Mouse (Mus musculus) cerebellum, adult 9-11 months (tissue): ENCODE results near the gene BC005624.

Experiments used
- DNase-seq: peaks from one replicate; pipeline ENCODE4 v3.0.0; 2022

BC005624 gene

DNA sequence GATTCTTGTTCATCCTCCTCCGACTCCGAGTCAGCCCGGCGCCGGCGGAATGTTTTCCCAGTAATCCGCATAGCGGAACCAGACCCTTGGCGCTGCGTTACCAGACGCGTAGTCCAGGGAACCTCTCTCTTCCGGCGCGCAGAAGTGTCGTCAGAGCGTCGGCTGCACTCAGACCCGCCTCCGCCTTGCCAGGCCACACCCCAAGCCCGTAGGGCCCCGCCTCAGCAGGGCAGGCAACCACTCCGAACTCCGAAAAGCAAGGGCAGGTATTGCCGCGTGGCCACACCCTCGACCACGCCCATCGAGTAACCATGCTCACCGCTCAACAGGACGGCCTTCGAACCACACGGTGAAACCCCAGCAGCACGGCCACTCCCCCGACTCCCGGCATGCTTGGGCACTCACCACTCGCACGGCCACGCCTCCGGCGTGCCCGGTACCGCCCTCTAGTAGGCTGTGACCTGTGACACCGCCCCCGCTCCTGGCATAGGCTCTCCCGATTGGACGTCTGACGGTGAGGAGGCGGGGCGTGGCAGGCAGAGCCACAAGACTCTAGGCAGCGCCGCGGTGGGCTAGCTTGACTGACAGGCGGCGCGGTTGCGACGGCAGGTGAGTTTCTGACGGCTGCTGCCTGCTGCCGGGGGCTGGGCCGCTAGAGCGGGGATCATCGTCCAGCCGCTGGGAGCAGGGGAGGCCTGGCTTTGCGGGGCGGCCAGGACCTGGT, at the start of gene BC005624, which contains the start of gene Usp20:
TSS of gene BC005624 (minus strand) at position 412 of the 724 bp plus-strand sequence.
TSS of gene Usp20 (plus strand) at position 490 of the 724 bp plus-strand sequence.
- DNase-seq = peak; percentile 100

DNA sequence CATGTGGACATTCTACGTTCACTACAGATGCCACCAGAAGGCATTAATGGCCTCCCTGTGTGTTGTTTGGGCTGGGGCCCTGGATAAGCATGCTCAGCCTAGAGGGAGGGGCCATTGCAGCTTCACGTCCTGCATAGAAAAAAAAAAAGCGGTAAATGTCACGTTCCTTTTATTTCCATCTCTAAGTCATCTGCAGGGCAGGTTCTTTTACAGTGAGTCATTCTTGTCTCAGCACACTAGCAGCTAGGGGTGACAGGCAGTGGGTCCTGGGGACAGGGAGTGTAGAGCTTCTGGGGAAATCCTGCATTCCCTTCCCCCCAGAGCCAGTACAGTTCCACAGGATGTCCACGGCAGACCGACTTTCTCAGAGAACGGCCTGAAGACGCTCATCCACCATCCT, 44.6 kb upstream of the BC005624 start:
- no peak for DNase-seq

DNA sequence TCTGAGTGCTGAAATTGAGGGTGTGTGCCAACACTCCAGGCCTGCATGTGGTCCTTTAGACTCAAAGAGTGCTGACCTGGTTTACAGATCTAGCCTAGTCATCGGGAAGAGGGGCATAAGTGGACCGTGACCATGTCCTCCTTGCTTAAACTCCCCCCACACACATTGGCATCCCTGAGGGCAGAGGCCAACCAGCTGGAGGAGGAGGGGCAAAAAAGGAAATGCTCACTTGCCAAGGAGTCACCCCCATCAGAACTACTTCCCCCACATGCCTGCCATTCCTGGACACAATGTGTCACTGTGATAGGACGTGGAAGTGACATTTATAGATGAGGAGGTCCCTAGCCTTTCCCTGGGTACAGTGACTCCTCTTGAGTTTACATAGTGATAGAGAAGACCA, 43.5 kb upstream of the BC005624 start:
- peak; percentile 61 for DNase-seq

DNA sequence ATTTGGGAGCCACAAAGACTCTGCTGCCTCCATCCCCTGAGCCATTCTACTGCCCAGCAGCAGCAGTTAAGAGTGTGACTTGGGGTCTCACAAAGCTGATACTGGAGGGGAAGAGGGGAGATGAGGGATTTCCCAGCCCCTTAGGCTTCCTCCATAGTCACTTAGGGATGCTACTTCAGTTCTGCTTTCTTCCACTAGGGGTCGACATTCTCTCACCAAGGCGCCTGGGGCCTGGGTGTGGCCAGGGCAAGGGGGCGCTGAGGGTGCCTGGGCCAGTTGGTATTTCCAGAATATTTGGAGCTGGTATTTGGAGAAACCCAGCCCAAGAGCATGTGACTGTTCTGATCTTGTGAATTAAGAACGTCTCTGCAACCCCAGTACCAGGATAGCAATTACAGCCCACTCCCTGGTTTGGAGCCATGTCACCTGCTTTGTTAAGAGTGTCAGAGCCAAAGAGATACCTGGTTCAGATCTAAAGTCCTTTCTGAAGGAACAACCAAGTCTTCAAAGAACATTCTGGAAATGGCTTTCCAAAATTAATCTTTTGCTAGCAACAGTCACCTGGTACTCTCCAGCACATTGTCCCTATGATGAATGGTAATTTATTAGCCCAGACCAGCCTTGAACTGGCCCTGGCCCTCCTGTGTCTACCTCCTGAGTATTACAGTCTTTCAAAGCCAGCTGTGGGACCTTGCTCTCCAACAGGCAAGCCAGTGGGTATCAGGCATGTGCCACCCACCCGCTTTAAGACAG, 42.8 kb upstream of the BC005624 start:
- peak; percentile 79 for DNase-seq

DNA sequence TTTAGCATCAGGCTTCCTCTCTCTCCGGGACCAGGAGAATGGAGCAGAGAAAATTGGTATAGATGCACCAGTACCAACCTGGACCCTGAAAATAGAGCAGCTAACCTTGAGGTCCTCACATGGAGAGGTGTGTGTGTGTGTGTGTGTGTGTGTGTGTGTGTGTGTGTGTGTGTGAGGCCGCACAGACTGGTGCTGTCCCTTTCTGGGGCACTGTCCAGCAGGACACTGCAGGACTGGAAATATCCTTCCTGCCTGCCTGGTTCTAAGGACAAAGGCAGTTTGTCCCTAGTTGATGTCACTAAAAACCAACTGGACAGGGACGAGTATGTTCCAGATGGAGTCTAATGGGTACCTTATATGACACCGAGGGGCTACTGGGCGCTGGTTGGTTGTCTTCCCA, 41.9 kb upstream of the BC005624 start:
- DNase-seq = peak; percentile 47

DNA sequence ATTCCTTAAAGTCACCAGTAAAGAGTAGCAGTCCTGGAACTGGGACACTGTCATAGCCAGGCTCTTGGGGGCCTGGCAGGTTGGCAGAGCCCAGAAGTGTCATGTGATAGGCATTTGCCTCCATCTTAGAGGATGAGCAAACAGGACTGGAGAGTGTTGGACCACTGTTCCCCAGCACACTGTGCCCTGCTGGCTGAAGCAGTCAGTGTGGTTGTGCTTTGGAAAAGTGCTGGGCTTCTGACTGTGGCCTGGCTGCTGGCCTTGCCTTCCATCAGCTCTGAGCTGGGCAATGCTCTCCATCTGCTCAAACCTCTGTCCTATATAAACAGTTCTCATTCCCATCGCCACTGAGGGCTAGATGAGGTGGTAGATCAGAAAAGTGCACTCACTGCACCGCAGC, 38.2 kb upstream of the BC005624 start:
- peak; percentile 66 for DNase-seq

DNA sequence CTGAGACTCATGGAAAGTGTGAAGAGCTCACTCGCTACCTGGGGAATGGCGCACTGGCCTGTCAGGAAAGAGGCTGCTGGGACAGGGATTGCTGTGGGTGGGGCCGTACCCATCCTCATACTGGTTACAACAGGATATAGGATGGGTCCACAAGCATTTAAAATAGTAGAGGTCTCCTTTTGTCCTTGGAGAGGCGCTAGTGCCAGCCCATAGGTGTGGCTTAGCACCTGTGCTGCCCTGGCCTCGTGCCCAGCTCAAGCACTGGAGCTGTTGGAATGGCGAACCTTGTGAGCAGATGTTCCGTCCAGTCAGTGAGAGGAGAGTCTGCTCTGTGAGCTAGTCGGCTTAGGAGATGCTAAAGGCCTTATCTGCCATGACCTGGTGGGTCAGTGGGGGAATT, 37.0 kb upstream of the BC005624 start:
- DNase-seq = peak; percentile 81

DNA sequence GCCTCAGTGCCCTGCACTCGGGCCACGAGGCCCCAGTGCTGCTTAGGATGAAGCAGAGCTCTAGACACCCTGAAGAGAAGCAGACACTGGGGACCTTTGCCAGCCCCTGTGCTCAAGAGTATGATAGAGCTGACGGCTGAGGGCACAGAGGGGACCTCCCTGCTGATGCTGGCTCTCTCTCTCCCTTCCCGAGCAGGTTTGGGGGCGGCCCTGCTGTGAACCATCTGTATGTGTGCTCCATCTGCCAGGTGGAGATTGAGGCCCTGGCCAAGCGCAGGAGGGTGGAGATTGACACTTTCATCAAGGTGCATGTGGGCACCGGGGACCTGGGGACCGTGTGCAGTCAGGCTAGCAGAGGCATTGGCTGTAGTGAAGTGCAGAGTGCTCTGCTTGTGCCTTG, 36.5 kb upstream of the BC005624 start:
- DNase-seq = peak; percentile 97

DNA sequence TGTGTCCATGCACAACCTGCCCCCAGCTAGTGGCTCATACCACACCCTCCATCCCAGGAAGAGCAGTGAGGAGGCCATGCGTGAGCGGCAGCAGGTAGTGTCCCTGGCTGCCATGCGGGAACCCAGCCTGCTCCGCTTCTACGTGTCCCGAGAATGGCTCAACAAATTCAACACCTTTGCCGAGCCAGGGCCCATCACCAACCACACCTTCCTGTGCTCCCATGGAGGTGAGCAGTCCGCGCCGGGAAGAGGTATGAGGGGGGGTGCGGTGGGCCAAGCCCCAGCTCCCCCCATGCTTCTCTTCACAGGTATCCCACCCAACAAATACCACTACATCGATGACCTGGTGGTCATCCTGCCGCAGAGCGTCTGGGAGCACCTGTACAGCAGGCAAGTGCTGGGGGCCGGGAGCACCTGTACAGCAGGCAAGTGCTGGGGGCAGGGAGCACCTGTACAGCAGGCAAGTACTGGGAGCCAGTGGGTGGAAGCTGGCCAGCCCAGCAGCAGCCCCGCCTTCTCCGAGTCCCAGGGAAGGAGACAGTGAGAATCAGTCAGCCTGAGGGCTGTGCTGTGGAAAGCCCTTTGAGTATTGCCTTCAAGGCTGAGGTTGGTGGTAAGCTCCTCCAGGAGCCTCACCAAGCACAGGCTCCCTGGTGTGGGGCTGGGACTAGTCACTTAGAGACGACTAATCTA, 35.8 kb upstream of the BC005624 start:
- peak; percentile 81 for DNase-seq

DNA sequence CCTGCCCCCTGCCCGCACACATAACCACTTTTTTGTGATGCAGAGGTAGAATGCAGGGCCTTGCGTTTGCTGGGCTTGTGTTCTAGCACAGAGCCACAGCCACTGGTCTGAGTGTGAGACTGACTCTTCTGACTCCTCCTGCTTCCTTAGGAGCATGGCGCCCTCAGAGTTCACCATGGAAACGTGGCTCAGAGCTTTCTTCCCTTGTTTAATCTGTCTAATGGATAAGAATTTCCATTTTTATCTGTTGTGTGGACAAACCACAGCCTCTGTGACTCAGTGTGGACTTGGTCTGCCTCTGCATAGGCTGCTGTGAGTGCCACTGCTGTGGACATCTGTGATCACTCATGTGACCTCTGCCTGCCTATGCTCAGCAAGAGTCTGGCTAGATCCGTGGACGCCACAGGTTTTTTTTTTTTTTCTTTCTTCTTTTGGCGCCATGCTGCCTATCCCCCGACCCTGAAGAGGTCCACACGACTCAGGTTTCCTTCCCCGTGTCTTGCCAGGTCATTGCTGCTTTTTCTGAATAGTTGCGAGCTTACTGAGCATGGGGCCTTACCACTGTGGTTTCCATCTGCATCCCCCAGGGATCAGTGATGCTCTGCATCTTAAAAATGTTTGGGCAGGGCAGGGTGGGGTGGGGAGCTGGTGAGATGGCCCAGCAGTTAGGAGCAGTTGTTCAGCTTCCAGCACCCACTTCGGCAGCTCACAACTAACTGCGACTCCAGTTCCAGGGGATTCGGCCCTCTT, 31.5 kb upstream of the BC005624 start:
- DNase-seq = no peak

DNA sequence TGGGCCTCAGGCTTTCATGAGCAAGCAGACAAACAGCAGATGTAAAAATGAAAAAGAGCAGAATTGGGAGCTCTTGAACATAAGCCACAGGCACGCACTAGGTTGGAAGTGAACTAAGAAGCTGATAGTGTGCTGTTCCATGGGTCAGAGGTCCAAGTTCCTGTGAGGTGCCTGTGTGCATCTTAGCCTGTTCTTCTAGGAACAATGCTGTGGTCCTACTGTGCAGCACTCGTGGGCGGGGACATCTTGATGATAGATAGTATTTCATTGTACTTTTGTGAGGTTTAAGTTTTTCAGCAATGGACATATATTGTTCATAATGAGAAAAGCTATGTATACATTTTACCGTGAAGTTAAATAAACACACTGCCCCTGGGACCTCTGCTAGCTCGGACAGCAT, 25.2 kb upstream of the BC005624 start:
- no peak for DNase-seq

DNA sequence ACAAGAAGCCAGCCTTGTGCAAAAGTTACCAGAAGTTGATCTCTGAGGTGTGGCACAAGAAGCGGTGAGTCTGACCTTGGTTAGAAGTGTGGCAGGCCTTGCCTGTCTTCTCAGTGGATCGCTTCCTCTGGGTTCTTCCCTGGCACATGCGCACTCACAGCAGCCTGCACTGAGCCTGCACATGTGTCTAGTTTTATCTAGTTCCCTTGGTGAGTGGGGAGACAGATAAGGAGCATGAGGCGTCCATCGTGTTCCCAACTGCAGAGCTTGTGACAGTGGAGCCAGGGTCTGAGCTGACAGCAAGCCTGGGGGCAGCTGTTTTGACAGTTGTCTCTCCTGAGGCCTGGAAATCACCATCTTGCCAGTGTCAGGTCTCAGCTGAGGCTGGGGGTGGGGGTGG, 24.4 kb upstream of the BC005624 start:
- no peak for DNase-seq

DNA sequence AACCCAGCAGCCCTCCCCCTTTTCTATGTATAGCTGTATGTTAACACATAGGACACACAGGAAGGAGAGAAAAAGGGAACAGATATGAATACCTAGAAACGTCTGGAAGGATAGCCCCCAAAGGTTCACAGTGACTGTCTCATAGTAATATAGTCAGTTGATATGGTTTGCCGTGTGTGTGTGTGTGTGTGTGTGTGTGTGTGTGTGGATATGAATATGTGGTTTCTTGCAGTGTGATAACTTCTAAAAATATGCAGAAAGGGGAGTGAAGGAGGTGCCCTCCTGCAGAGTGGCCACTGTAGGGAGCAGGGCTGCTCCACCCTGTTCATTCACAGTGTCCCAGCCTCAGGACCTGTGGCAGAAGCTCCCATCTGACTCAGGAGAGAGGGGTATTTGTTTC, 23.5 kb upstream of the BC005624 start:
- no peak for DNase-seq

DNA sequence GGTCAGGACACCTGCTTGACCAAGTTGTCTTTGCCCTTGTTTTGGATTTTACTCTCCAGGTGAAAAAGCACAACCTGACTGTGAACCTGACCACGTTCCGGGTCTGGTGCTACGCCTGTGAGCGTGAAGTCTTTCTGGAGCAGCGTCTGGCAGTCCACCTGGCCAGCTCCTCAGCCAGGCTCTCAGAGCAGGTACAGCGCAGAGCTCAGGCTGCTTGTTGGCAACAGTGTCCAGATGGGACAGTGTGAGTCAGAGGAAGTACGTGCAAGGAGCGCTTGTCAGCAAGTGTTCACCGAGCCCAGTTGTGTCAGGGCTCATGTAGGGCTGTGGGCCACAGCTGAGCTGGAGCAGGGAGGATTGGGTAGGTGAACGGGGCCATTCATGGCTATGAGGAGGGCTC, 20.9 kb upstream of the BC005624 start:
- peak; percentile 70 for DNase-seq

DNA sequence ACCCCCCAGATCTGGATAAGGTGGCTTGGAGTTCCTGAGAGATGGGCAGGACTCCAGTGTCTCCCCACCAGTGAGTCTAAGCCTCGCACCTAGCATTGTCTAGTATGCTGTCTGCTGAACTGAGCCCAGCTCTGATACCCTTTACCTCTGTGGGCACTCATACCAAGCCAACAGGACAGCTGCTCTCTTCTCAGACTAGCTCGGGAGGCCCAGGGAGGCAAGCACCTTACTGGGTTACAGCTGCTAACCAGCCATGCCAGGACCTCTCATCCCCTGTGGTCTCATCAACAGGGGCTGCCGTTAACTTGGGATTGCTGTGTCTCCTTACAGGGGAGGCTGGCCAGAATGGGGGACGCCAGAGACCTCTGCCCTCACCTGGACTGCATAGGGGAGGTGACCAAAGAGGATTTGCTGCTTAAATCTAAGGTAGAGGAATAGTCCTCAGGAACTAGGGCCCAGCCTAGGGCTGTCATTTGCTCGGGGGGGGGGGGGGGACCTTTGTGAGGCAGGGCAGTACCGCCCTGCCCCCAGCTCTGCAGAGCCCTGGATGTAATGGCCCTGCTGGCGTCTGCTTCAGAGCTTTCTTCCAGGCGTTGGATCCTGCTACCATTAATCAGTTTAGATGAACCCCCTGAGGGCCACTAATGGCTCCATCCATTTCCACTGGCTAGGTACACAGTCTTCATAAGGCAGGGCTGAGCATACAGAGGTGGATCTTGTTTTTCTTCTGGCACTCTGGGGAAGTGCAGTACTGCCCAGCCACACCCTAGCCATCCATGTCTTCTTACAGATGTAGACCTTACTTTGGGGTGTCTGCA, 16.7 kb upstream of the BC005624 start:
- no peak for DNase-seq

DNA sequence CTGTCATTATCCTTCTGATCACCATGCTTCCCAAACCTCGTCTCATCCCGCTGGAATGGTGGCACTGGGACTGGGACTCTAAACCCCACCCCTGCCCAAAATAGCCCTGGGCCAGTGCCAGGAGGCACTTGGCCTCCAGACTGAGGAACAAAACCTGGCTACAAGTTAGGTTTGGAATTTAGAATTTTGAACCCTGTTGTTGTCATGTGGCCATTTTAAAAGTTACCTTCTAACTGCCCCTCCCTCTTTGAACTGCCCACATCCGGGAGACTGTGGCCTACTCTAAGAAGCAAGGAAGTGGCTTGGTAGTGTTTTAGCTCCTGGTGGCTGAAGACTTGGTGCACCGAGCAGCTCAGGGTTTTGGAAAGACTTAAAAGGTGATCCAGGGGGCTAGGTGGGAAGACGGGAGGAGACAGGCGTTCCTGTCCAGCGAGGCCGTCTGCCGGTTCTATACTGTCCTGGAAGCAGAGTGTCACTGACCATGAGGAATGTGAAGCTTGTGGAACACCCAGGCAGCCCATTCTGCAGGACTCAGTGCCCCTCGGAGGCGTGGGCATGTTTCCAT, 13.5 kb upstream of the BC005624 start:
- peak; percentile 50 for DNase-seq

DNA sequence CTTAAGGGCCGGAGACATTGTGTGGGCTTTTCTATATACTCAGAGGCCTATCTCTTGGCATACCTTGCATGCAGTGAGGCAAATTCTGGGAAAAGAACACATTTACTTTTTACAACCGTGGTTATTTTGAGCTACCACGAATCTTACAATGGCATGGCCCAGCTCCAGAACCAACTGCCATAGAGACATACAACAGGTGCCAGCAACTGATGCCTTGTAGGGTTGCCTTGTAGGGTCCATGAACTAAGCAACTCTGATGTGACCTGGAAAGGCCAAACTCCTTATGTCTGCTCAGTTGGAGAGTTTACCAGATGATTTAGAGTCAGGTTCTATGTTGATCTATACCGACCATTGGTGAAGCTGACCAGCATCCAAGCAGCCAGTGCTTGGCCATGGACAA, 12.9 kb upstream of the BC005624 start:
- DNase-seq = no peak

DNA sequence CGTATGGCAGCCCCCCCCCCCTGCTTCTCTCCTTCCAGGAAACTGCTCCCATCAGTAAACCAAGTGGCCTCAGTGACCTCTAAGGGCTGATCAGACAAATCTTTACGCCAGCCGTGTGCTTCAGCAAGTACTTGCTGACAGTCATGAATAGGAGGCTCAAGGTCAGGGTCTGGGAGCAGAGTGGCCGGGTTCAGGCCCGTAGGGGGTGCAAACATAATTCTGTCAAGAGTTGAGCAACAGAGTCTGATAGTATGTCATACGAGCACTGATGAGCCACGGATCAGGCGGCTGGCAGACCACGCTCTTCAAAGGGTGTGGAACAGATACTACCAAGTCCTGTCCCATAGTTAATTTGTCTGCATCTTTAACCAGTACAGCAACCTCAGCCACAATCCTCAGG, 8.2 kb upstream of the BC005624 start:
- no peak for DNase-seq

DNA sequence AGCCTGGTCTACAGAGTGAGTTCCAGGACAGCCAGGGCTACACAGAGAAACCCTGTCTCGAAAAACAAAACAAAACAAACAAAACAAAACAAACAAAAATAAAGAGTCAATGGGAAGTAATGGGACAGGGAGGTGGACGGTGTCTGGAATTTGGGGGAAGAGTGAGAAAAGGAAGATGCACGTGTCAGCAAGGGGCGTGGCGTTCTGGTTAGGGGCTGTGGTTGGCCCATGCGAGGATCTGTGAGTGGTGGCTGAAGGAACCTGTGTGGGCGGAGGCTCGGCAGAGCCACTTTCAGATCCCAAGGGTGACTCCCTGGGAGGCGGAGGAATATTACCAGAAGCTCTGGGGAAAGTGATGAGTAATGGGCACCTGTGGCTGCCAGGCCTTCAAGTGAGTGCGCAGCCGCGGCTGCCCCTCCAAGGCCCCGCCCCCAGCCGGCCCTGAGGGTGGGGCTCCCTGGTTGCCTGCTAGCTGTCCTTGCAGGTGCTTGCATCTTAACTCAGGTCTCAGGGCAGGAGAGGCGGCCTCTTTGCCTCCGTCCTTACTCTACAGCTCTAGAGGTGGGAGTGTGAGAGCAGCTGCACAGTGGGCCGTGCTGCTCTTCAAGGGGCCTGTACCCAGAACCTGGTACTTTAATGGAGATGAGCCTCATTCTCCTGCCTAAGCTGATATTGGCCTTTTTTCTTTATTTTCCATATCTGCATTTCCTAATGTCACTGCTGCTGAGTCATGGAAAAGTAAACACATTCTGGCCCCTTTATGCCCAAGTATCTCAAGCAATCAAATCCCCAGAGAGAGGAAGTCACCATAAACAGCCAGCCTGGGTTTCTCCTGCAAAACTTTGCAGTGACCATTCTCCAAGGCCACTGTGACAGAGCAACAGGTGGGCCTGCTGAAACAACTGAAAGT, 3.4 kb upstream of the BC005624 start:
- peak; percentile 63 for DNase-seq

DNA sequence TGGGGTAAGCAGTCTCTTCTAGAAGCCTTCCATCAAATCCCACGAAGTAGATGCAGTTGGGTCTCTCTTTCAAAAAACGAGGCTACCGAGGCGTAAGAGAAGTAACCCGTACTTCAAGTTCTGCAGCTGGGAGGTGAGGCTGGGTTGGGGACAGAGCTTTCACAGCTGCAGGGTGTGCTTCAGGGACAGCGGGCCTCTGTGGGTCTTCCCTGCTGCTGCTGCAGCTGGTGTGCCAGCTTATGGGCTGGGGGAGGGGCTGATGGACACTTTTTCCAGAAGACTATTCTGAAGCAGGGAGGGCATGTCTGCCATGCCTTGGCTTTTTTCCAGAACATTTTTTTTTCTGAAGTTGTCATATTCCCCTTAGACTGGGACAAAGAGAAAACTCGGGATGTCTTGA, 1.0 kb upstream of the BC005624 start:
- peak; percentile 71 for DNase-seq
